Mouse (Mus musculus) frontal cortex, adult (tissue): ENCODE data around the gene Timm13.

Experiments
- ATAC-seq: cut with Nextera tagmentation; 2 replicates; pipeline ENCODE4 v1.9.2; 2017; ENCODE audit warnings: mild to moderate bottlenecking, moderate library complexity, mixed read lengths; ENCODE audit not compliant: low TSS enrichment

Timm13 gene

DNA sequence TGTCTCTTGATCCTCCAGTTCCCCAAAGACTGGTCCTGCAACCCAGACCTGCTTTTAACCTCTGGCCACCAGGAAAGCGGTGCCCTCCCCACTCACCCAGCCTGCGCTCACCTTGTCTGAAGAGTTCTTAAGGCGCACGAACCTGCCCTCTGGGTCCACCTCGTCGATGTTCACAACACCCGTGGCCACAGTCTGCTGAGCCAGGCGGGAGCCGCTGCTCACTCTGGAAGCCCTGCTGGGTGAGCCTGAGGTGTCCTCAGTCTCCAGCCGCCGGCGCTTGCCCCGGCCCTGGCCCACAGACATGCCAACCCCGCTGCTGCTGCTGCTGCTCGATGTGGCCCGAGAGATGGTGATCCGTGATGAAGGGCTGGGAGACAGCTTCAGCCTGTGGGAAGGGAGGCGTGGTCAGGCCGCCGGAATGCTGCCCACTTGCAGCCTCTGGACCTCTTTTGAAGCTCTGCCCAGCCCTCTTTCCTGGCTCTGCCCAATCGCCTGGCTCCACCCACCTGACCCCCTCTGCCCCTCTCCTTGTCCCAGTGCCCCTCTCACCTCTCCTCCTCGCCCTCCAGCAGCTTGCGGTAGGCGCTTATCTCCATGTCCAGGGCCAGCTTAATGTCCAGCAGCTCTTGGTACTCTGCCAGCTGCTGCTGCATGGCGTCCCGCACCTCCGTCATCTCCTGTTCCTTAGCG, 3.4 kb upstream of the Timm13 start:
- ATAC-seq: no peak

GRCm38 (mm10) chr10:80903282-80903681, 2.5 kb upstream of the Timm13 start:
- ATAC-seq: no peak

DNA sequence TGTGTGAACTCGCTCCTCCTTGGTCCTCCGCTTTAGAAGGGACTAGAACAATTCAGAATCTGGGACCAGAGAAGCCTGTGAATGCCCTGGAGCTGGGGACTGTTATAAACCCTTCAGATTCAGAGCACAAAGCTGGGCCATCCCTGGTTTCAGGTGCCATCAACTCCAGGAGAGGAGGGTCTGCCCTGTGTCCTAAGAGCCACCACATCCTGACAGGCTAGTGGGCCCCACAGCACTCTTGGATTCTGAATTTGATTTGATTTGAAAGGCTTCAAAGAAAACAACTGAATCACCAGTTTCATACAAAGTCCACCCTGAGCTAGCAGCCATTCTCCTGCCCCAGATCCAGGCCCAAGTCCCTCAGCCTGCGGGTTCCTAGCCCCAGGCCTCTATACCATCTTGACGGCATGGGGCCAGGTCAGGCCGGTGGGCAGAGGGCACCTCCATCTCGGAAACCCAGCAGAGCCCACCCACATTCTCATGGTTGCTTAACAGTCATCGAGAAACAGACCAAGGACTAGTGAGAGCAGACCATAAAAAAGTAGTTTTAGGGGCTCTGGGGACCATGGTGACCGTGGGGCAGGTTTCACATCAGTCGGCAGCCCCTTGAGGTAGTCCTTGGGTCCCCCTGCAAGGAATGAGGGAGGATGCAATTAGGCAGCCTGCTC, 1.6 kb upstream of the Timm13 start:
- no peak for ATAC-seq

GRCm38 (mm10) chr10:80901409-80902272, 872 bp upstream of the Timm13 start:
- ATAC-seq: no peak

GRCm38 (mm10) chr10:80899591-80900317, 1.0 kb downstream of the Timm13 start:
- ATAC-seq: no peak

DNA sequence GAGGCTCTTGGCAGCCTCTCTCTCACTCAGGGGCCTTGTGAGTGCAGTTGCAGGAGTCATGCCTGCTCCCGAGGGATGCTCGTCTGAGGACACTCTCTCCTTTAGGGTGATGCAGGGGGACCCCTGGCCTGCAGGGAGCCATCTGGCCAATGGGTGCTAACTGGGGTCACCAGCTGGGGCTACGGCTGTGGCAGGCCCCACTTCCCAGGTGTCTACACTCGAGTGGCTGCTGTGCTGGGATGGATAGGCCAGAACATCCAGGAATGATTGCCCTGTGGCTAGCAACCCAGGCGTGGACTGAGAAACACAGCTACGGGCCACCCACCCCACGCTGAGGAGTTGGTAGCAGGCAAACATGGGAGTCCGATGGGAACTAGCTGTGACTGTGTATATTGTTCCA, 1.7 kb downstream of the Timm13 start:
- no peak for ATAC-seq

DNA sequence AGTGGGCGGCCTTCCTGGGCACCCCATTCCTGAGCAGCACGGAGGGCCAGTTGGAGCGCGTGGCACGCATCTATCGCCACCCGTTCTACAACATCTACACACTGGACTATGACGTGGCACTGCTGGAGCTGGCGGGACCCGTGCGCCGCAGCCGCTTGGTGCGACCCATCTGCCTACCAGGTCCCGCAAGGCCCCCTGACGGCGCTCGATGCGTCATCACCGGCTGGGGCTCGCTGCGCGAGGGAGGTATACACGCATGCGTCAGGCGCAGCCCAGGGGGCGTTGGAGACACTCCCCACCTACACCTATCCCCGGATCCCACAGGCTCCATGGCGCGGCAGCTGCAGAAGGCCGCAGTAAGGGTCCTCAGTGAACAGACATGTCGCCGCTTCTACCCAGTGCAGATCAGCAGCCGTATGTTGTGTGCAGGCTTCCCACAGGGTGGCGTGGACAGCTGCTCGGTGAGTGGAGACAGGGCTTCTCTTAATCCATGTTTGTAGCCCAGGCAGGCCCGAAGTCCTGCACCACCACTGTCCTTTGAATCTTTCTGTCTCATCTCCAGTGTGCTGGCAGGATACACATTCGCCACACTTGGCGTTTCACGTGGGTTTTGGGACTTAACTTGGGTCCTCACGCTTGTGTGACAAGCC, 2.8 kb downstream of the Timm13 start:
- ATAC-seq: peak; percentile 50

DNA sequence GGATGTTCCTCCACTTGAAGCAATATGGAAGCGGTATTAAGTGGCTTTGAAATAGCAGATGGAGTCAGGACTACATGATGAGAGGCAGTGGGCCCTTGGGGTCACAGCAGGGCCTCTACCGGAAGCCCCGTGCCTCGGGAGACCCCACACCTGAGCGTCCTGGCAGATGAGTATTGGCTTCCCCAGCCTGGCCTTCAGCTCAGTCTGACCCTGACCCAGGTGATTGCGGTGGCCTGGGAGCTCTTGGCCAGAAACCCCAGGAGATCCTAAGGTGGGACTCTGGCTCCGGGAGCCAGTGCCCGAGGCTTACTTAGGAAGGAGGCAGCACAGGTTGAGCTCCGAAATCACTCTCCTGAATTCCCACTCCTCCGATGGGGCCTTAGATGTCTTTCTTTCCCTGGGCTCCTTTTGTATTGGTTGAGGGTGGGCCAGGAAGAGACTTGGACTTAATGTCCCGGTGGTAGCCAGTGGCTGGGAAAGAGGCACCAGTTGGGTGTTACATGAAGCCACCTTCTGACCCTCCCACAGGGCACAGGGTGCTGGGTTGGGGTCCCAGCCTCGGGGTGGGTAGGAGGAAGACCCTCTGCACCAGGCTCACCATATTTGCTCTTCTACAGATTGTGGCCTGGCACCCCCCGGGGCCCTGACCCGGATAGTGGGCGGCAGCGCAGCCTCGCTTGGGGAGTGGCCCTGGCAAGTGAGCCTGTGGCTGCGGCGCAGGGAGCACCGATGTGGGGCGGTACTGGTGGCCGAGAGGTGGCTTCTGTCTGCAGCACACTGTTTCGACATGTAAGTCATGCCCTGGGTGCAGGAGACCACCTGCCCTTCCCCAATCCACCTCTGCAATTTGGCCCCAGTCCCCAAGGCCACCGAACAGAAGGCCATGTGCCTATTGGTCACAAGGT, 3.9 kb downstream of the Timm13 start:
- no peak for ATAC-seq

DNA sequence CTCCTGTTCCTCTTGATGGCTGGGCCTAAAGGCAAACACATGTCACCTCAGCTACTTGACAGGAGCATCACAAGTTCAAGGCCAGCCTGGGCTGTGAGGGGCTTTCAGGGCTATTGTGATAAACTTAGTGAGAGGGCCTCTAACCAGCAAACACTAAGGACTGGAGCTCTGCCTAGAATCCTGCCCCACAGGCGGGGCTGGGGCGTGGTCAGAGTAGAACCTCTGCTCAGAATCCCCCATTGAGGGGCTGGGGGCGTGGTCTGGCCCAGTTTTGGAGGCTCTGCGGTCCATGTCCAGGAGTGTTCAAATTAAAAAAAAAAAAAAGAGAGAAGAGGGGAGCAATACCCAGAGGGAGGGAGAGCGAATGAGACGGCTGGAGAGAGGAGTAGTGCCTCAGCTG, 5.1 kb downstream of the Timm13 start:
- no peak for ATAC-seq

- no peak for ATAC-seq
These were observed 5.7 kb downstream of the Timm13 start for GRCm38 (mm10) chr10:80895100-80895499.

GRCm38 (mm10) chr10:80887181-80887580, 13.6 kb downstream of the Timm13 start:
- ATAC-seq: no peak

DNA sequence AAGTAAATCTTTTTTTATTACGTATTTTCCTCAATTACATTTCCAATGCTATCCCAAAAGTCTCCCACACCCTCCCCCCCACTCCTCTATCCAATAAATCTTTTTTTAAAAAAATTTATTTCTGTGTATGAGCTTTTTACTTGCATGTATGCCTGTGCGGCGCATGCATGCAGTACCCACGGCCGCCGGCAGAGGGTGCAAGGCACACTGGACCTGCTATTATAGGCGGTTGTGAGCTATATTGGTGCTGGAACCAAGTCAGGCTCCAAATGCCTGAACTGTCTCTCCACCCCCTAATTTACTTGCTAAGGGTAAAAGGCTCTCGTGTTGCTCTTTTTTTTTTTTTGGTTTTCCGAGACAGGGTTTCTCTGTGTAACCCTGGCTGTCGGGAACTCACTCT, 19.5 kb downstream of the Timm13 start:
- ATAC-seq: no peak

- ATAC-seq: no peak
These were observed 19.9 kb downstream of the Timm13 start for GRCm38 (mm10) chr10:80880901-80881300.

GRCm38 (mm10) chr10:80880131-80880641, 20.6 kb downstream of the Timm13 start:
- ATAC-seq: peak; percentile 54; the same call in 1 of the 2 replicates

DNA sequence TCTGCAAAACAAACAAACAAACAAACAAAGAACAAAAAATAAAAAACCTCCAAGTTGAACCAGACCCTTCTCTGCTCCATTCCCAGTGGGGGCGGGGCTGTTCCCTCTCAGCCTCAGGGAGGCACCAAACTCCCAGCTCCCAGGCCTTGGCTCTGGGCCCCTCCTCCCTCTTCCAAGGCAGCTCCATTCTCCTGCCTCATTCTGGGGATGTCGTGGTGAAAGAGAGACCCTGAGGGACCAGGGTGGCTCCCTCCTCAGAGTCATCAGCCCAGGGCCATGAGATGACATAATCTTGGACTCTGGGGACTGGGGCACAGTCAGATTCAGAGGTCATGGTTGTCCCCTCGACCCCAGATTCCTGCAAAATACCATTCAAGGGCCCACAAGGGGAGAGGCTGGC, 24.2 kb downstream of the Timm13 start:
- no peak for ATAC-seq

GRCm38 (mm10) chr10:80876028-80876427, 24.7 kb downstream of the Timm13 start:
- ATAC-seq: peak; percentile 39; the same call in 1 of the 2 replicates

DNA sequence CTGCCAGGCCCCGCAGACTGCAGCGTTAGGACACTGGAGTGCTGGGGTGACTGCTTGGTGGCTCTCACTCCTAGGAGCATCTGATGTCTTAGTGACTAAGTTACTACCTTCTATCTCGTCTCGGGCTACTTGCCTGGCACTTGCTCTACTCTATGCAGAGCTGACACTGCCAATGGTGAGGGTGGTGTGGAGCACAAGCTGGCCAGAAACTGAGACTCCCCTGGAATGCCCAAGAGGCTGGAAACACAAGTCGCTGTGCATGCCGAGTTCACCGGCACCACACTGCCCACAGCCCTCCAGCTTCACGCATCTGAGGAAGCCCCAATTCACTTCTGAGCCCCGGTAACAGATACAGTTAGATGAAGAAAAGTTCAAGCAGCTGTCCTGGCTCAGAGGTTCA, 26.7 kb downstream of the Timm13 start:
- ATAC-seq: no peak

DNA sequence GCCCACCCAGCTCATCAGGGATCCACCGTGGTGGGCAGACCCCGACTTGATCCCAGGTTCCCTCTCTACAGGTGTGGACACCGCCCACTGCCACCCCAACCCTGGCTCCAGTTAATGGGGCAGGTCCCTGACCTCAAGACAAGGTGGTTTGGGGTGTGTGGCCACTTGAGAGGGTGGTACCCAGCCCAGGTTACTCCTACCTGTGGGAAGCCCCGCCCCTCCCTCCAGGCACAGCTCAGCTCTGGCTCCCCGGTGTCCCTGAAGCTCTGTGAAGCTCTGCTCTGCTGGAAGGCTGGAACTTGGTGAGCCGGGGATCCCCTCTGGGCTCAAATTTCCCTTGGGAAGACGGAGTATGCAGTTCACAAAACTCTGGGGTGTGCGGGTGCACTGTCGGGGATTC, 29.2 kb downstream of the Timm13 start, which contains the start of gene Tmprss9:
Gene Tmprss9, plus strand, starts transcription at position 268 of the 400 bp plus-strand sequence.
- no peak for ATAC-seq

DNA sequence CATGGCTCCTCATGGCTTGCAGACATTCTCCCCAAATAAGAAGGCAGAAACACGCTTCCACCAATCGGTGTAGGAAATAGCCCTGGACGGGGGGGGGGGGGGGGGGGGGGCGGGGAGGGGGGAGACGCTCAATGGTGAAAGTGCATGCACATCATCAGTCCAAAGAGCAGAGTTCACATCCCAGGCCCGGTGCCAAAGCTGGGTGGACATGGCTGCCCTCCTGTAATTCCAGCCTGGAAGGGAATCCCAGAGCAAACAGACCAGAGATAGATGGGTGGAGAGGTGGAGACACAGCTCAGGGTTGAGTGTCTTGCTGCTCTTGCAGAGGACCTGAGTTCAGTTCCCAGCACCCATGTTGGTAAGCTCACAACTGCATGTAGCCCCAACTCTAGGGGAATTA, 29.8 kb downstream of the Timm13 start:
- ATAC-seq: no peak

DNA sequence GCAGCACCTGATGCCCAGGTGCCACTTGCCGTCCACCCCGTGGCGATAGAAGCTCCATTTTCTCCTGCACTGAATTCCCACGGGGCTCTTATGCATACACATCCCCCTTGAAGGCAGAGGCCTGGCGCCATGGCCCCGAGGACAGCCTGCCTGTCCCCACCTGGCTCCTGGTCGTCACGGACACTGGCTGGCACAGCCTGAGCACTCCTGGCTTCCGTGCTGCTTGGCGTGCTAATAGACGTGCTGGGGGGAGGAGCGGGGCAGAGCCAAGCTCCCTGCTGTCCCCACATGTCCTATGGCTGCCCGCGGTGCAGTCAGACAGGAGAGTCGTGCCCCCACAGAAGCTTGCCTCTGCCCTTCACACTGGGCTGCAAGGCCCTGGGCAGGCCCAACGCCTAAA, 36.3 kb downstream of the Timm13 start:
- no peak for ATAC-seq
